Mouse (Mus musculus) heart, postnatal 36 days (tissue): ENCODE data around the gene Mdk. TPM values are rescaled to one million over a fixed set of nuclear protein-coding genes. Genes with fewer than 3 reads are reported as not detected.
A peak's percentile ranks its signal among the peaks of the same experiment; 100 is the strongest.

Experiments
- DNase-seq, 2 experiments: peaks; one replicate each; pipeline ENCODE4 v3.0.0; 2021 to 2022
- intact Hi-C: fragments of 180-260 bp; cut with DNase I; formaldehyde crosslinking; loops from one replicate; pipeline ENCODE4 v1.15.1; 2025
- total RNA-seq, 2 experiments: library from RNA; stranded (reverse); gene quantifications; 2 replicates each; pipeline ENCODE4 v1.2.3; 2021

Mdk gene
- total RNA-seq, 2 experiments from 2014 or later = 2.4 to 3.9 TPM

- DNase-seq = no peak
- intact Hi-C loops = no loop called here
Observed at GRCm38 (mm10) chr2:91936154-91936553, 4.1 kb upstream of the Mdk start.

GRCm38 (mm10) chr2:91934826-91935525 is 2.9 kb upstream of the Mdk start:
- intact Hi-C loops = no loop called here
- no peak for DNase-seq

DNA sequence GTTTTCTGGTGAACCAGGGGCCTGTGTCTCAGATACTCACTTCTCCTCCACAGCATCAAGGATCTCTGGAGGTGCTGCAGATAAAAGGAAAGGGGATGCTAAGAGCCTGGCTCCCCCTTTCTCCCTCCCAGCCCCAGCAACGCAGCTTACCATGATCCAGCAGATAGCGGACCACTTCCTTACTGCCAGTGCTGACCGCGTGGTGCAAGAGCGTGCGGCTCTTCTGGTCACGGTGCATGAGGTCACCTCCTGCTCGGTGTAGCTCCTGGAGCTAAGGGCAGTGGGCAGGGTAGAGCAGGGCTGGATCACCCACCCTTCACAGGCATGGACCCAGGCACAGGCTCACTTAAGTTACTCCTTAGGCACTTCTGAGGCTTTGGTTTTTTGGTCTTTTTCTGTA is 1.9 kb upstream of the Mdk start:
- intact Hi-C loops = no loop called here
- no peak for DNase-seq

DNA sequence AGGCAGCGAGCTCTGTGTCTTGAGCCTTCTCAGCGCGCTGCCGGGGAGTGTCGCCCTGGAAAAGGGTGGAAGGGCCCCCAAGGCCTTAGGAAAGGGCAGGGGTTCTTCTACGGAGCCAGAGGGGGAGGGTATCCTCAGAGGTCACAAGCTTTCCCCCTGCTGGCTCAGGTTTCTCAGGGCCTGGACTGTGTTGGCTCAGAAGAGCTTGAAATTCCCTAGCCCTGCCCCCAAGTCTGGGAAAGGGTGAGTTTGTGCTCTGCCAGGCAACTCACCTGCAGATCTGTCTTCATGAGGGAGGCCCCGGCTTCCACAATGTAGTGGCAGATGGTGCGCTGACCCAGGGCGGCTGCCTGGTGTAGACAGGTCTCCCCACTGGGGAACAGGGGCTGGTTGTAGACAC is 1.4 kb upstream of the Mdk start:
- DNase-seq = no peak
- intact Hi-C loops = no loop called here

GRCm38 (mm10) chr2:91932737-91933350 is 747 bp upstream of the Mdk start:
- intact Hi-C loops = no loop called here
- no peak for DNase-seq

DNA sequence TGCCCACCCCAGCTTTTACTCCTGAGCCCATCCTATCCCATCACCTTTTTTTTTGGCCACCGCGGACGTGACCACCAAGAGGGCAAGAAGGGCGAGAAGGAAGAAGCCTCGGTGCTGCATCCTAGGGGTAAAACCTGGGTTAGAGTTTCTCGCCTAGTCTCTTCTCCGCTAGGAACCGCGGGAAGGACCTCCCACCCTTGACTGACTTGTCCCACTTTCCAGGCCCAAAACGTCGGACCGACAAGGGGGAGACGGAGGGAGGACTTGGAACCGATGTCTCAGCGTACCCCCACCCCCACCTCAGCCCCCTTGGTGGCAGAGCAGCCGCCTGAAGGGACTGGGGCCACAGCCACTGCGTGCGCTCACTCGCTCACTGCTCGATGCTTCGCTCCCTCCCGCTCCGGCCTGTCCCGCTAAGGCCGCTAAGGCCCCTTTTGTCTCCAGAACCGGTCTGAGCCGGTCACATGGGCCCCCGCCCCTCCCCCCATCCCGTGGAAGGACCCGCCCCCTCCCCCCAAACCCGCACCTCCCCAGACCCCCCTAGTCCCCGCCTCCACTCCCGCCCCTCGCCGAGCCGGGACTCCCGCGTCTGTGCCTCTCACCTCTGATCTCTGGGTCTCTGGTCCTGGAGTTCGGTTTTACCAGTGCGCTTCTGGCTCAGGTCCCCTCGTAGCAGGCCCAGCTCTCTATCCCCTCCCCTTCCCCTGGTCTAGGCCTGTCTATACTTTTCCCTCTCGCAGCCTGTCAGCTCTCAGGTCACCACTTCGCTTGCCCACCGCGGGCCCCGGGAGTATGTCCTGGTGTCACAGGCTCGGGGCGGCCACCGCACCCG is 553 bp downstream of the Mdk start:
- intact Hi-C loops = no loop called here
- no peak for DNase-seq

- DNase-seq = no peak
- intact Hi-C loops = no loop called here
Observed at GRCm38 (mm10) chr2:91930761-91931291, 1.3 kb downstream of the Mdk start.

GRCm38 (mm10) chr2:91929936-91930335 is 2.2 kb downstream of the Mdk start:
- intact Hi-C loops = loop anchor here (10.0 kb wide), 1 partner anchor 325 kb away; no protein-coding TSS in a partner anchor

GRCm38 (mm10) chr2:91929455-91929854 is 2.6 kb downstream of the Mdk start:
- DNase-seq = no peak
- intact Hi-C loops = loop anchor here (10.0 kb wide), 1 partner anchor 325 kb away; no protein-coding TSS in a partner anchor

More at GRCm38 (mm10) chr2:91929936-91930335, 2.2 kb downstream of the Mdk start:
- DNase-seq = peak; percentile 57 to 60

DNA sequence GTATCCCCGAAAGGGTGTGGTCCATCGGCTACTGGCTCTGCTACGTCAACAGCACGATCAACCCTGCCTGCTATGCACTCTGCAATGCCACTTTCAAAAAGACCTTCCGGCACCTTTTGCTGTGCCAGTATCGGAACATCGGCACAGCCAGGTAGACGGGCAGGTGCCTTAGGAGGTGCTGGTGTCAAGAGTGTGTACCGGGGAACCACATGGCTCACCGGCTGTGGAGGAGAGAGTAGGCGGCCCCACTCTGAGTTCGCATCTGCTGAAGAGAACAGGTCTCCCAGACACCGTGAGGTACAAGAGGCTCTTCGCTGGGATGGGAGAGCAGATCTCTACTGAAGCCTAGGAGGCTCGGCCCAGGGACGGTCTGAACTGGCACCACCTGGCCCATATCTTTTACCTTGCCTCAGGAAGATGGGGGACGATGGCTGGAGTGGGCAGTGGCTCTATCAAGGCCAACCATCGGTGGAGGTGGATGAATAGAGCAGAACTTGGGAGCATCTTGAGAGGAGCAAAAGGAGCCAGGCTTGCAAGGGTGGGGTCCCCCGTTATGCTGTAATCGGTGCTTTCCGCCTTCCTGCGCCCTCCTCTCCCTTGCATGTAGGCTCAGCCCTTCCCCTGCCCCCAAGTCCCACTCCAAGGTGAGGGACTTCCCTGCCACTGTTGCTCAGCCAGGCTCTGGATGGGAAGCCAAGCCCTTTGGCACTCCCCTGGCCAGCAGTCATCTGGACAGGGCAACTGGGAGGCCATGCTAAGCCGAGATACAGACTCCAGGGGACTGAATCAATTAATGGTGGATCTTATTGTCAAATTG is 3.4 kb downstream of the Mdk start:
- no peak for DNase-seq
- intact Hi-C loops = loop anchor here (1.0 to 10.0 kb wide), 2 partner anchors 31 to 324 kb away; no protein-coding TSS in a partner anchor

DNA sequence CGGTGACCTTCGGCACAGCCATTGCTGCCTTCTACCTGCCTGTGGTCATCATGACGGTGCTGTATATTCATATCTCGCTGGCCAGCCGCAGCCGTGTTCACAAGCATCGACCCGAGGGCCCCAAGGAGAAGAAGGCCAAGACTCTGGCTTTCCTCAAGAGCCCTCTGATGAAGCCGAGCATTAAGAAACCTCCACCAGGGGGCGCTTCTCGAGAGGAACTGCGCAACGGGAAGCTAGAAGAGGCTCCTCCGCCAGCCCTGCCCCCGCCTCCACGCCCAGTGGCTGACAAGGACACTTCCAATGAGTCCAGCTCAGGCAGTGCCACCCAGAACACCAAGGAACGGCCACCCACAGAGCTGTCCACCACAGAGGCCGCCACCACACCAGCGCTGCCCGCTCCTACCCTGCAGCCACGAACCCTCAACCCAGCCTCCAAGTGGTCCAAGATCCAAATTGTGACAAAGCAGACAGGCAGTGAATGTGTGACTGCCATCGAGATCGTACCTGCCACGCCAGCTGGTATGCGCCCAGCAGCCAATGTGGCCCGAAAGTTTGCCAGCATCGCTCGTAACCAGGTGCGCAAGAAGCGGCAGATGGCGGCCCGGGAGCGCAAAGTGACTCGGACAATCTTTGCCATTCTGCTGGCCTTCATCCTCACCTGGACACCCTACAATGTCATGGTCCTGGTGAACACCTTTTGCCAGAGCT is 4.1 kb downstream of the Mdk start:
- DNase-seq = peak; percentile 69 to 78
- intact Hi-C loops = loop anchor here (1.0 to 10.0 kb wide), 2 partner anchors 31 to 323 kb away; no protein-coding TSS in a partner anchor

- no peak for DNase-seq
- intact Hi-C loops = loop anchor here (10.0 kb wide), 1 partner anchor 322 kb away; no protein-coding TSS in a partner anchor
Observed at GRCm38 (mm10) chr2:91926949-91927348, 5.1 kb downstream of the Mdk start, which contains the start of gene Chrm4. Gene Chrm4 (plus strand): TSS chr2:91927249.

DNA sequence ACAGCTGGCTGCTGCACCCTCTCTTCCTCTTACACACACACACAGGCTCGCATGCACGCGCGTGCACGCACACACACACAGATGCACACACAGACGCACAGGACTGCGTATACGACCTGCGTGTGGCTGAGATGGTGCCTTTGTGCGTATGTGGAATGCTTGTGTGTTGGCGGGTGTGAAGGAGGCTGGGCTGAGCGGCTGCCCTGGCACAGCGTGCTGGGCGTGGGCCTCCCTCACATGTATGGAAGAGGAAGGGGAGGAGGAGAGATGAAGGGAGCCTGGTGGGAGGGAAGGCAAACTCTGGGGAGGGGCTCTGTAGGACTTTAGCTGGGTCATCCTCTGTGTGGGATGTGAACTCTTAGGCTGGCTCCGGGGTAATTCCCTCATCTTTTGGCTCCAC is 6.7 kb downstream of the Mdk start:
- DNase-seq = no peak
- intact Hi-C loops = loop anchor here (10.0 kb wide), 1 partner anchor 321 kb away; no protein-coding TSS in a partner anchor

DNA sequence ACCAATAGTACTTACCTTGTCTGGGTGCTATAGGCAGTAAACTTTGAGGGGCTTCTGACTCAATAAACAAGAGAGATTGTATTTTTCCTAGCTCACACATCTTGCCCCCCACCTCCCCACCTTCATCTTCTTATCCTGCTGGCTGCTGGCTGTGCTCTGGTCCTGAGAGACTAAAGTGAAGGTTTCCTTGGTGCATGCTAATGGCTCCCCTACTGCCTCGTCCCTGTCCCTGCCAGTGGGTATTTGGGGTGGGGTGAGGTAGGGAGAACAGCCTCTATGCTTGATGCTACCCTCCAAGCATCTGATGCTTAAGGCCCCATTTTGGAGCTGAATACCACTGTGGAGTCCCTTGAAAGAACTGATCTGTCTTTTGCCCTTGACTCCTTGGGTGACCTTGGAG is 7.4 kb downstream of the Mdk start:
- intact Hi-C loops = loop anchor here (1.0 to 10.0 kb wide), 2 partner anchors 145 to 320 kb away; no protein-coding TSS in a partner anchor
- DNase-seq = no peak

GRCm38 (mm10) chr2:91923415-91924337 is 8.4 kb downstream of the Mdk start:
- intact Hi-C loops = loop anchor here (1.0 to 10.0 kb wide), 2 partner anchors 144 to 319 kb away; no protein-coding TSS in a partner anchor
- DNase-seq = peak; percentile 58 to 72

- intact Hi-C loops = loop anchor here (10.0 kb wide), 1 partner anchor 318 kb away; no protein-coding TSS in a partner anchor
- no peak for DNase-seq
Observed at GRCm38 (mm10) chr2:91922586-91923414, 9.3 kb downstream of the Mdk start.
